Mouse (Mus musculus): ENCODE results near the gene Gpr65. TPM values are rescaled to one million over a fixed set of nuclear protein-coding genes. Genes with fewer than 3 reads are reported as not detected.
"Not testable (repeated sequence)": the region's sequence is repeated elsewhere in the genome, so short reads cannot be mapped to it uniquely, and the experiment has no call there.

Gpr65 gene
- total RNA-seq, 2 experiments from 2014 or later = 1.3 to 1.4 TPM

DNA sequence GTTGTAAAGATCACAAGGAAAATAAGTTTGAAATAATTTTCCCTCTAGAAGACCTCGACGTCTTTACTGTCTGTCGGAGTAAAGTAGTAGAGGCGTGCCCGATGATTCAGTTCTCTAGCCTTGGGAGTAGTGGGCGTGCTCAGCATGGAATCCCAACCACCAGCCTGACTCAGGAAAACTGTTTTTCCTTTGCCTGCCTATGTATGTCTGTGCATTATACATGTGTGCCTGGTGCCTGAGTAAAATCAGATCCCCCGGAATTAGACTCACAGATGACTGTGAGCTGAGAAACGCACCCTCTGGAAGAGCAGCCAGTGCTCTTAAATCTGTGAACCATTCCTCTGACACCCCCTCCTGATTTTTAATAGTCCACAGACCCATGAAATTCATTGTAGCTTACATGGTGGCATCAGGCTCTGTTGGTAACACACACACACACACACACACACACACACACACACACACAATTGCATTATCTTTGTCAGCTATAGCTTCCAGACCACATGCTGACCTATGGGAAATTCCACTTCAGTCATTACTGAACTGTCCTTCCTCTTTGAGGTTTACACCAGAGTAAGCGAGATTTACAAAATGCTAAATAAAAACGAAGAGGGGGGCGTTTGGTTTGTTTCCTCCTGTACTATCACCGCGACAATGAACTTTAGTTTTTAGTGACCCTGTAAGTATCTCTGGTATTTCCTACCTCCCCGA lies 14.5 kb downstream of the Gpr65 start:
- peak; percentile 65 to 71 for DNase-seq

DNA sequence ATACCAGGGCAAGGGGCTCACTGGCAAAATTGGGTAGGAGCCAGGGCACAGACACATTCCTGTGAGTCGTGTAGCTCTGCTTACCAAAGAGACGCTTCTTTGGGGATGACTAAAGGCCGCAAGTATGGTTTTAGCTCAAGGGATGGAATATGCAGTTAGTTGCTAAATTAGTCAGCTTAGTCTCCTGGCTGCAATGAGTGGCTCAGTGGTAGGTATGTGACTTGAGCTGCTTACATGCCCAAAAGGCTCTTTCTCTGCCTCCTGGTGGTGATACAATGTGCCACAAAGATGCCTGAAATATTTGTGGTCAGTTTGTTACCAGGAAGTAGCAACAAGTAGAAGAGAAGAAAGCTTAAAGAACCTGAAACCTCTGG lies 15.0 kb downstream of the Gpr65 start:
- DNase-seq = peak in 1 of 2 experiments; percentile 10

DNA sequence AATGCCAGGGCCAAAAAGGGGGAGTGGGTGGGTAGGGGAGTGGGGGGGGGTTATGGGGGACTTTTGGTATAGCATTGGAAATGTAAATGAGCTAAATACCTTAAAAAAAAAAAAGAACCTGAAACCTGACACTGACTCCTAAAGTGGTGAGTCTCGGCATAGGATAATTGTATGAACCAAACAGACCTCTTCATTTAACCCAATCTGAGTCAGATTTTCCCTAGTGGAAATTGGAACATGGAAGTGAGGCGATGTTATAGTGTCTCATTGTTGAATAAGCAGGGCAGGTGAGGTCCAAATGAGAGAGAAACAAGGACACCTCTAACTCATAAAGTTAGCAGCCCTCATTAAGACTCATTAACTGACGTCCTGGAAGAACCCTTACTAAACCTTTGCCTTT lies 16.0 kb downstream of the Gpr65 start:
- no peak for DNase-seq

DNA sequence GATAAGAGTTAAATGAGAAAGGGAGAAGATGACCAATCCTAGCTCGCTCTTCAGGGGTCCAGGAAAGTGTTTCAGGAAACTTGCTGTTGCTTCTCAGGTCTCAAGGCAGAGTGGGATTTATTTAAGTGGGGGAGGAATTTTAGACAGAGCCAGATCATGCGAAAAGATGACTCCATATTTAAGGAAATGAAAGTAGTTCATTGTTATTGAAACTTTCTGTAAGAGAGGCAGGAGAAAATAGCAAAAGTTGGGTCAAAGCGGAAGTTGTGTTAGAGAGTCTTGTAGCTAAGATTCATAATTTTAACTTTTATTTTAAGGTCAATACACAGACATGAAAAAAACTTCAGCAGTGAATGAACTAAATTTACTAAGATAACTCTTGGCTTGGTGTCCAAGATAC lies 22.0 kb downstream of the Gpr65 start:
- no peak for DNase-seq

DNA sequence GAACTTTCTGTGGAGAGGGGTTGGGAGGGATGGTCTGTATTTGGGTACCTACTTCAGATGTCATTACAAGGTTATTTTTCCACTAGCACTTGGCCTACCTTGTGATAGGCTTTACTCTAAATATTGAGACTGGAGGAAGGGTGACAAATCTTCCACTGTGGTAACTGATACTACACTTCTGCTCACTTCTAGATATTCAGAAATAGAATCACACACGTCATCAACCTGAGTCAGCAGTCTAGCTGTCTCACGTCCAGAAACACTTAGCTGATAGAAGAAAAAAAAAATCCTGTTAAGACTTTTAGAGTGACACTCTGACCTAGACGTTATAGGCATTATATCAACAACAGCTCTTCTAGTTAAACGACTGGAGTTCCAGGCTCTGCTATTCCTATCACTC lies 23.8 kb downstream of the Gpr65 start:
- DNase-seq = no peak

DNA sequence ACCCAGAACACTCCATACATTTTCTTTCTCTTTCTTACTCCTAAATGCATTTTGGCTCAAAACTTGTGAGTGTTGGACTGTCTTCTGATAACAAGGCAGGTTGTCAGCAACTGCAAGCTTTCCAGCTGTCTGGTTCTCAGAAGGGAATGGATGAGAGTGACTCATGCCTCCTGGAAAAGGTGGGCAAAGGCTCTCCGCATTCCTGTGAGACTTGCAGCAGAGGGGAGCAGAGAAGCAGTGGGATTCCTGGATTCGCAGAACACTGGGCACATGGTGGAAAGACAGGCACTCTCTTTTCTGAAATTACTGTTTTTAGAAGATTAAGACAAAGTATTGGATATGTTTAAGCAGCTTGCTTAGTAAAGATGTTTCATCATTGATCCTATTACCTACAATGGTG lies 25.8 kb downstream of the Gpr65 start:
- DNase-seq = no peak

DNA sequence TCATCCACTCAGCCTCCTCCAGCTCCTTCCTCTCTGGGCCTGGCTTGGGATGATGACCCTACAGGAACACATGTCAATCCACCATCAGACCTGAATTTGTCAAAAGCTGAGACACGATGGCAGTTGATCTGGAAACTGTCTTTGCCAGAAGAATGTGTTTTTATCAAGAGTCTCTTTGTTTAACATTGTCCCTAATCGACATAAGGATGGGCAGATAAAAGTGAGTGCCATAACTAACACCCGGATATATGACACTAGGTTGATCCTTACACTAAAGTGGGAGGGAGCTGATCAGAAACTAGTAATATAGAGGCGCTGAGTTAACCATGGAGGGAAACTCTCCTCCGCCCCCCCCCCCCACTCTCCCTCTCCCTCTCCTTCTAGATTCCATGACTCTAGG lies 33.5 kb downstream of the Gpr65 start:
- no peak for DNase-seq

DNA sequence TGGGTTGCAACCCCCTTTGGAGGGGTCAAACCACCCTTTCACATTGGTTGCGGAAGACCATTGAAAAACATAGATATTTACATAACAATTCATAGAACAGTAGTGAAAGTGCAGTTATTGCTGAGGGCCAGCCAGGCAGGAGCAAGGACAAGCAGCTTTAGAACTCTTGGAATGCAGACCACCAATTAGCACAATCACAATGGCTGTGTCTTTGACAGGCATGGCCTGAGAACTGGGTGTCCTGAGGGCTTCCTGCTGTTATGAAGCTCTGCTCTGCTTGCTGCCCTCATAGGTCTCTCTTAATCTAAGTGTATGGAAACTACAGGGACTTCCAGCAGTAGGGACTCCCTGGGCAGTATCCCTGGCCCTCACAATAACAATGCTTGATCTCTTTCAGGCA lies 34.6 kb downstream of the Gpr65 start:
- no peak for DNase-seq

DNA sequence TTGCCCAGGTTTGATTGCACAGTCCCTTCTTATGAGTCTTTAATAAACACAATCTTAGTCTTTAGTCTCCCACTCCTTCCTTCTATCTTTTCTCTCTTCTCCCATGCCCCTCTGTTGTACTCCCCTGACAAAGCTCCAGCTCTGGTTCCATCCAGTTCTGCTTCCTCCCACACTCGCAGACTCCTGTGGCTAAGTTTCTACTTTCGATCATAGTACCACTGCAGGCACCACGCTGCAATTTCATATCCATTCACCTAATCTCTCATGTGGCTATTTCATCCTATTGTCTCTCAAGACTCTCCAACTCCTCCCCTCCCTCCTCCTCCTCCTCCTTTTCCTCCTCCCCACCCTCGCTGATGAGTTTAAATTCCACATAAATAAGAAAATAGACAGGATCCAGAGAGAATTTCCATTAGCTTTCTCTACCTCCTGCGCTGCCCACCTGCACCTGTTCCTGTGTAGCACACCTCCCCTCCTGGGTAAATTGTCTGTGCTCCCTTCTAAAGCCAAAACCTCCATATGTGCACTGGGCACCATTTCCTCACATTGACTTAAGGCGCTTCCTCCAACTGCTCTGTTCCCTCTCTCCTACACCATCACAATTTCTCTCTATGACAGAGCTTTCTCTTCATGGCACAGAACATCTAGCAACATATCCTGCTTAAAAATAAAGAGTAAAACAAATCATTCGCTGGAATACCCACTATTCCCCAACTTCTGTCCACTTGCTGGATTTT lies 38.9 kb downstream of the Gpr65 start:
- DNase-seq = no peak

DNA sequence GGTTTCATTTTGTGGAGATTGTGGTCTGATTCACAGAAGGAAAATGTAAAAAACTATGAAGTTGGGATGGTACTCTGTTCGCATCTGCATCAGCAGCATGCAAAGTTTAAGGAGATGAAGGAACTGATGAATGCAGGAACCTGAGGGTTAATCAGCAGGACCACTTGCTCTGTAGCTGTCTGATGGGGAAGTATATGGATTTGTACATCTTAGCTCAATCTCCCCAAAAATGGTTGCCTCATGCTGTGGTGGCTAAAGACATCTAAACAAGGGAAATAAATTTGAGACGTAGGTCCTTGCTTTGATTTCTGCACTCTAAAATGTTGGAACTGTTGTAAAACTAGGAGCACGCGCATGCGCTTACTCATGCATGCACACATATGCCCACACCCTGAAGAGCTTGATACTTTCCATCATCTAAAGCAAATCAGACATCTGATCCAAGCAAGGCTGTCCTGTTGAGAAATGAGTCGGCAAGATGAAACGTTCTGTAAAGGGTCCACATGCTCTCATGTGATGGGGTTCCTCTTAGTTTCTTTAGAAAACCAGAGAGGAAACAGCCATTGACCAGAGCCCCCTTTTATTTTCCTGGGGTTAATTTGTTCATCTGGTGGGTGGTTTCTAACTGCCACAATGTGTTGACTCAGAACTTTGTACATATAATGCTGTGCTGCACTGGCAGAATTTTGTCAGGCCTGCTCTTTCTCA lies 43.1 kb downstream of the Gpr65 start:
- DNase-seq = no peak

DNA sequence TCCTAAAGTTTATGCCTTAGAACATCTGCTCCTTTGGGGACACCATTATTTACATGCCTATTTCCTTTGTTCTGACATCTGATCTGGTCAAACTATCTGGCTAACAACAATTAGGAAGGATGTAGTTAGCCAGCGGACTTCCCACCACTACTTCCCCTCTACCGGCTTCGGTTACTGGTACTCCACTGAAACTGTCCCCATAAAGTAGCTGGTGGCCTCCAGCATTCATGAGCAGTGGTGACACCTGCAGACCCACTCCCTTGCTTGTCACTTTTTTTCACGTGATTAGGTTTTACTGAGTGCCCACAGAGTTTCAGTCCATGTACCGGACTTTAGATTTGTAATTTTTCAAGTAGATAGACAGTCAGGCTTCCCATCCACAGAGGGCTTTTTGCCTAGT lies 47.5 kb downstream of the Gpr65 start:
- DNase-seq = no peak

DNA sequence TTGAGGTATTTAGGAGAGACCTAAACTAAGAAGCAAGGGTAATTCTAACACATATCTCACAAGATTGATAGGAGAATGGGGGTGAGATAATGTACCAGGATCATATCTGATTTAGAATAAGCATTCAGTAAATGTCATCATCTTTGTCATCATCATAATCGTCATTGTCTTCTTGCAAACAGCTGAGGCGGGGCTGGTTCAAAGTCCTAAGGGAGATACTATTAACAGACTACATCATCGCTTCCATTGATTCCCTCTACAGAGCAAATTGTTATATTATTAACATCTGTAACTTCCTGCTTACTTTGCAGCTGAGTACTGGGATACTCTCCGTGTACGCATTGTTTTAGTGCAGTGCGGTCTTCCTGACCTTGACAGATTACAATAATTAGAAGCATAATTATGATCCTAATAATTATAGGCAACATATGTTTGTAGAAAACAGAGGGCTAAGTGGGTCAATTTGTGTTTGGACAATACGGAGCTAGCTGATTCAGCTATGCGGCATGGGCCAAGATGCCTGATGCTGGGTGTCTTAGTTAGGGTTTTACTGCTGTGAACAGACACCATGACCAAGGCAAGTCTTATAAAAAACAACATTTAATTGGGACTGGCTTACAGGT lies 49.4 kb downstream of the Gpr65 start:
- DNase-seq = no peak

DNA sequence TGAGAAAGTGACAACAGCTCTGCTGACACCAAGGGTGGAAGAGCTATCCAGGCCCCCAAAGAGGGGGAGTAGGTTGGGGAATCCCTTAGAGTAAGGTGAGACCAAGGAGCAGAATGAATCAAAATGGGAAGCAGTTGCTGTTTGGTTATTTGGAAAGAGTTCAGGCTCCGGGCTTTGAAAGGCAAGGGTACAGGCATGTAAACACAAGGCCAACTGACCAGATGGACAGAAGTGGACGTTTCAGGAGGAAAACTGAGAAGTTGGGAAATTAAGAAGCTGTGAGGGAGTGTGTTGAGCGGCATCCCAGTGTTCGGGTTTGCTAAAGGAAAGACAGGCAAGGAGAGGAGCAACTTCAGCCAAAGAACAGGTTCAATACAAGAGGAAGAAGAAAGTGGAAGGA lies 54.0 kb downstream of the Gpr65 start:
- no peak for DNase-seq

DNA sequence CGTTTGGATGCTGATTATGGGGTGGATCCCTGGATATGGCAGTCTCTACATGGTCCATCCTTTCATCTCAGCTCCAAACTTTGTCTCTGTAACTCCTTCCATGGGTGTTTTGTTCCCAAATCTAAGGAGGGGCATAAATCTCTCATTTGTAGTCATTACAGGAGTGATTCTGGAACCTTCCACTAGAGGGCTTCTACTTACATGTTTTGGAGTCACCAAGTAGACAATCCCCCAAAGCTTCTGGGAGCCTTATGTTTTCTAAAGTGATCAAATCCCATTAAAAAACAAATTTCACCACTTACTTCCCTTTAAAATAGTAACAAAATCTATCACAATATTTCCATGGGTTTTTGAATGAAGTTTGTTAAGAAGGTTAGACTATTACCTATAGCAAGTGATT lies 55.7 kb downstream of the Gpr65 start:
- DNase-seq = not testable (repeated sequence)

Other genes with a start within 250 kb of the Gpr65 start
- 10 to 100 TPM; 11.1 to 20.1 TPM for gene Galc, start 9.2 kb upstream of the Gpr65 start, total RNA-seq (2021)

All from adrenal gland, postnatal 36 days (tissue).